Mouse (Mus musculus) G1E (cell line): Measurements from ENCODE around the gene Usp36.
"Not testable (repeated sequence)": the region's sequence is repeated elsewhere in the genome, so short reads cannot be mapped to it uniquely, and the experiment has no call there.

Source experiments
- CTCF ChIP-seq: IDR thresholded peaks from 2 replicates; pipeline ENCODE4 v1.5.1; 2012; ENCODE audit warnings: low read depth, low read length, inconsistent platforms, mixed read lengths
- GATA1 ChIP-seq: IDR thresholded peaks from 2 replicates; pipeline ENCODE4 v1.6.1; 2012; ENCODE audit warnings: borderline replicate concordance, low read length, inconsistent platforms, mixed read lengths
- POLR2AphosphoS5 ChIP-seq: IDR thresholded peaks from 2 replicates; pipeline ENCODE4 v1.6.1; 2012; ENCODE audit warnings: low read depth, low read length, inconsistent platforms; ENCODE audit not compliant: insufficient replicate concordance
- TAL1 ChIP-seq: conservative IDR thresholded peaks from 2 replicates; pipeline ENCODE4 v1.6.1; 2012; ENCODE audit warnings: low read depth, low read length, inconsistent platforms, mixed read lengths

DNA sequence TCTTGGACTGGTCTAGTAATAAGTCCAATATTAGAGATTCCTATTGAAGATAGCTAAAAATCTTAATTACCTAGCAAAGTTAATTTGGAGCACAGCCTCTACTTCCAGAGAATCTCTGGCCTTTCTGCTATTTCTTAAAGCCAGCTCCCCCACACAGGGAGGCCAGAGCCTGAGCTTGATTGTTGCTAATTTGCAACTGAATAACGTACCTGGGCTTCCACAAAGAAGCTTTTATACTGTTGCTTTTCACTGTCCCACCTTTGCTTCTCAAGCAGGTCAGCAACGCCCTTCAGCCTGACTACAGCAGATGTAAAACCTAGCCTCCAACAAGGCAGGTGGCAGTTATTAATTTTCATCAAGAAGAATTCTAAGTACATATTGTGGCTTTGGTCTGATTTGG is 17.9 kb upstream of the Usp36 start:
- not testable (repeated sequence) for TF ChIP-seq CTCF, POLR2AphosphoS5, TAL1, GATA1
